Mouse (Mus musculus): ENCODE data around the gene Tfap2e.

Gene Tfap2e

DNA sequence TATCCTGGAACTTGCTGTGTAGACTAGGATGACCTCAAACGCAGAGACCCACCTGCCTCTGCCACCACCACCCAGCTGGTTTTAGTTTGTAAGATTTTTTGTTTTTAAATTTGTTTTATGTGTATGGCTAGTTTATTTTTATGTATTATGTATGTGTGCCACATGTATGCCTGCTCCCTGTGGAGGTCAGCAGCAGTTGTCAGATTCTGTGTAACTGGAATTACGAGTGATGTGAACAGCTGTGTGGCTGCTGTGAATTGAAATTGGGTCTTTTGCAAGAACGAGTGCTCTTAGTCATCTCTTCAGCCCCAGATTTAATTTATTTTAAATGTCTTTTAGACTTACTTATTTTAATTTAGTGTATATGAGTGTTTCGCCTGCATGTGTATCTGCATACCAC lies 39.1 kb downstream of the Tfap2e start:
- no peak for DNase-seq (ENCODE audit: low spot score)

DNA sequence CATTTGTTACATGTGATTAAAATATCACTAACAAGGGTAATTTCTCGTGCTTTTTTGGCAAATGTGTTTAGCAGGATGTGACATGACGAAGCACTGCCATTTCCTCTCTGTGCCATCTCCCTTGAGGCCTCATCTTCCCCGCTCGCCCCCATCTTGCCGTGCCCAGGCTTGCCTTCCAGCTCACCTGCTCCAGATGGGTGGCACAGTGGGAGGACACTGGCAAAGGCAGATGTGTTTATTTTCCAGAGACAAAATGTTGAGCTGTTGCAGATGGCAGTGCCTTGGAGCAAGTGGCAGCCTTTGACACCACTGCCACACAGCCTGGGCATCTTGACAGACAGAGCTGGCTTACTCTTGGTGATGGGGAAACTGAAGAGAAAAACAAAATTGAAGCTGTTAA lies 43.0 kb downstream of the Tfap2e start:
- DNase-seq (ENCODE audit: low spot score): no peak

DNA sequence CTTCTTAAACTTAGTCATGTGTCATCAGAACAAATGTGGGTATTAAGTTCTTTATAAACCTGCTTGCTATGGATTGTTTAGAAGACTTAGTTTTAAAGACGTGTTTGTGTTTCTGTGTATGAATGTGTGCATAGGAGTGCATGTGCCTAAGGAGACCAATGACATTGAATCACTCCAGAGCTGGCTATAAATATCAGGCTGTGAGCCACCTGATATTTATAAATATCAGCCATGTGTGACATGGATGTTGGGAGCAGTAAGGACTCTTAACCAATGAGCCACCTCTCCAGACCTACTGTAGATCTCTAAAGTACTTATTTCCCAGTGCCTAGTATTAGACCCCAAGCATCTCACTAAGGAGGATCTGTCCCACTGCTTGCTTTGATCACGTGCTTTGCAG lies 46.6 kb downstream of the Tfap2e start:
- DNase-seq (ENCODE audit: low spot score): no peak

DNA sequence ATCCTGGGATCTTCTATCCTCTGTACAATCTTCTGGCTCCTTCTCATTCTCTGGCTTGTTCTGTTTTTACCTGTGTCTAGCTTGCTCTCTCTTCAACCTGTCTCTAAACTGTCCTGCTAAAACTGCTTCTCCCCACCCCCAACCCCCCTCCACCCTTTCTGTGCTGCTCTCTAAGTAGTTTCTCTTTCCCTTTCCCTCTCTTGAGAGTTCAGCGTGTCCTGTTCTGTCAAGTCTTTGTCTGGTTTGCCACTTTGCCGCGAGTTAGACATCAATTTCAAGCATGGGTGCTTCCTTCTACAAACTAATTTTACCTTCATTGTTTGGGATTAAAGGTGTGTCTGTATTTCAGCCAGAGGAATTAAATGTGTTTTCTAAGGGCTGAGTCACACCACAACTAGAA lies 53.0 kb downstream of the Tfap2e start:
- DNase-seq (ENCODE audit: low spot score): no peak

DNA sequence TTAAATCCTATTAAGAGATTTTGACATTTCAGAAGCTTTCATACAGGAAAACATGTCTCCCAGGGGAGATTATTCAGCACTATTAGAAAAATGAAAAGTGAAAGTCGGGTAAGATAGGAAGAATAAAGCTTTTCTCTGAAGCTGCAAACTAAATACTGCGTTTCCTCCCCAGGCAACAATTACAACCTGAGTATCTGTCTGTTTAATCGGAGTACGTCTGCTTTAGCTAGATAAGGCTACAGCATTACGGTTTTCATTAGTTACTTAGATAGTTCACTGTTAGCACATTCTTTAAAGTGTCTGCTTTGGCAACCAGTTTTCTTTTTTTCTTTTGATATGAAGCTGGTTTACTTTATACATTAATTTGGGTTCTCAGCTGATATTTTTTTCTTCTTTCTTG lies 53.7 kb downstream of the Tfap2e start:
- DNase-seq (ENCODE audit: low spot score): no peak

DNA sequence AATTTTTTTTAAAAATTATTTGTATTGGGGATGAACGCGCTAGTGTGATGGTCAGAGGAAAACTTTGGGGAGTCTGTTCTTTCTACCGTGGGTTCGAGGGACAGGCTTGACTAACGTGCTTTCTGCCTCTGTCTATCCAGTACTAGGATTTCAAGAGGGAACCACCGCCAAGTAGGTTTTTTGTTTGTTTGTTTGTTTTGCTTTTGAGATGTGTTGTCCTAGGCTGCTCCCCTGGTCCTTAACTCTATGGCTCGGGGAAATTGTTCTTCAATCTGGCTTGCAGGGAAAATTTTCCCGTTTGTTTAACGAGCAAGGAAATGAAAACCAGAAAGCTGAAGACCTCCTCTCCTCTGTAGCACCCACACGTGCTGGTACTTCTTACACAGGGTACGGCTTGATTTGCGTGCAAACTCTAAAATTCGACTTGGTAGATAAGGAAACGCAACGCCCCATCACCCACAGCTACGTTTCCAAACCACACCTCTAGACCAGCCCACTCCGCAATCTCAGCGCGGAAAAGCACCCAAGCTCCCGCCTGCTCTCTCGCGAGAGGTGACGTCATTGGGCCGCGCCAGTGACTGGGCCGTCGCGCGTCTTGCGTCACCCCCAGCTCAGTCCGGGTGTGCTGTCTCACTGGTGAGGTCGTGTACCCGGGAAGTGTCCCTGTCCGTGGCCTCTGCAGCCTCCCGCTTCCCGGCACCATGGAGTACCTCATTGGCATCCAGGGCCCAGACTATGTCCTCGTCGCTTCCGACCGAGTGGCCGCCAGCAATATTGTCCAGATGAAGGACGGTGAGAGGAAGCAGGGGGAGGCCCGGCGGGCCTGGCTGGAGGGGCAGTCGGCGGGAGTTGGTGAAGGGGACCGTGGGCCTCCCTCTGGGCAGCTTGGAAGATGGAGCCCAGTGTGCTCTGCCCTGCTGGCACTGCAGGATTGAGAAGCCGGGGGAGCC lies 58.7 kb downstream of the Tfap2e start, which contains the start of gene Psmb2:
Gene Psmb2 (plus strand): TSS at position 577 of the 950 bp plus-strand sequence.
- peak; percentile 97 for DNase-seq (ENCODE audit: low spot score)

DNA sequence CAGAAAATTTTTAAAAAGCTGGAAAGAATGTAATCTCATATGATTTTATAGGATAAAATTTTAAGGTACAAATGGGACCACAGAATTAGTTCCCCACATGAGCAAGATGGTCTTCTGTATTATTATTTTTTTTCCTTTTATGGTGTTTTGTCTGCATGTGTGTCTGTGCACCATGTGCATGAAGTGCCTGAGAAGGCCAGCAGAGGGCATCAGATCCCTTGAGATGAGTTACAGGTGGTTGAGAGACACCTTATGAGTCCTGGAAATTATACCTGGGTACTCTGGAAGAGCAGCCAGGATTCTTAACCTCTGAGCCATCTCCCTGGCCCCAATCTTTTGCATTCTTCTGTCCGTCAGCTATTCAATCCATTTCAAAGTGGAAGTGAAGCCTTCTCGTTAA lies 69.0 kb downstream of the Tfap2e start:
- no peak for DNase-seq (ENCODE audit: low spot score)
